Mouse (Mus musculus) embryonic facial prominence, embryonic 10.5 days (tissue): ENCODE measurements at regions not wholly inside any gene's neighbourhood (a gene's known extent, or its start where the extent isn't known, plus 50 kb on each side); places are given as distances from the start of the nearest gene placed in this dataset.

Experiments used
- DNase-seq: peaks from one replicate; pipeline ENCODE4 v3.0.0-alpha.2; 2017; ENCODE audit warnings: low spot score
- H3K27ac ChIP-seq: fragments of 300-500 bp; sonication (generic); replicated peaks from 2 replicates; pipeline ENCODE4 v1.5.1; 2016; ENCODE audit warnings: mild to moderate bottlenecking
- H3K27me3 ChIP-seq: fragments of 300-500 bp; sonication (generic); replicated peaks from 2 replicates; pipeline ENCODE4 v1.6.1; 2016; ENCODE audit warnings: low read depth, mild to moderate bottlenecking; ENCODE audit not compliant: poor library complexity, severe bottlenecking
- H3K36me3 ChIP-seq: fragments of 300-500 bp; sonication (generic); replicated peaks from 2 replicates; pipeline ENCODE4 v1.6.1; 2016; ENCODE audit warnings: mild to moderate bottlenecking, moderate library complexity
- H3K4me1 ChIP-seq: fragments of 300-500 bp; sonication (generic); 2 replicates; pipeline ENCODE4 v1.6.1; 2016
- H3K4me3 ChIP-seq: fragments of 300-500 bp; sonication (generic); 2 replicates; pipeline ENCODE4 v1.5.1; 2016; ENCODE audit warnings: mild to moderate bottlenecking, moderate library complexity
- H3K9me3 ChIP-seq: fragments of 300-500 bp; sonication (generic); 2 replicates; pipeline ENCODE4 v1.6.1; 2016; ENCODE audit warnings: mild to moderate bottlenecking
- WGBS: fragments of 180-500 bp; shearing (Covaris S2); methylation state at CpG from one replicate; pipeline ENCODE4 v1.1.7; 2016; 5-methylcytosine and 5-hydroxymethylcytosine counted together

- H3K4me1 ChIP-seq = no peaks in the 10 kb centered on the region
- H3K27ac ChIP-seq = no peak overlapping the region
- no peaks in the 10 kb centered on the region for H3K9me3 ChIP-seq
- DNase-seq = peak; percentile 47
- no peak overlapping the region for H3K4me3 ChIP-seq
- H3K36me3 ChIP-seq = no peaks in the 10 kb centered on the region
- WGBS = 29% methylated on average over 8 of the region's 8 CpGs
- H3K27me3 ChIP-seq = no peaks in the 10 kb centered on the region
These were observed 177.2 kb upstream of the Scn7a start for GRCm38 (mm10) chr2:66961808-66962519.

GRCm38 (mm10) chr2:66941188-66941587 is 156.5 kb upstream of the Scn7a start:
- no peaks in the 10 kb centered on the region for H3K4me1 ChIP-seq
- H3K27ac ChIP-seq = no peak overlapping the region
- no peak for DNase-seq
- 79% methylated on average over 5 of the region's 5 CpGs for WGBS
- no peaks in the 10 kb centered on the region for H3K9me3 ChIP-seq
- H3K4me3 ChIP-seq = no peak overlapping the region
- no peaks in the 10 kb centered on the region for H3K36me3 ChIP-seq
- no peaks in the 10 kb centered on the region for H3K27me3 ChIP-seq

GRCm38 (mm10) chr2:66898032-66898431 is 113.3 kb upstream of the Scn7a start:
- Histone ChIP-seq H3K4me3 (no peak overlapping the region), H3K27ac (no peak overlapping the region), H3K27me3 (no peaks in the 10 kb centered on the region), H3K9me3 (no peaks in the 10 kb centered on the region), H3K4me1 (no peaks in the 10 kb centered on the region), H3K36me3 (no peaks in the 10 kb centered on the region)
- no peak for DNase-seq
- 81% methylated on average over 1 of the region's 1 CpGs for WGBS

- no peaks in the 10 kb centered on the region for H3K36me3 ChIP-seq
- H3K4me3 ChIP-seq = no peak overlapping the region
- H3K27ac ChIP-seq = no peak overlapping the region
- H3K4me1 ChIP-seq = no peaks in the 10 kb centered on the region
- no peaks in the 10 kb centered on the region for H3K27me3 ChIP-seq
- no peak for DNase-seq
- WGBS = 78% methylated on average over 2 of the region's 2 CpGs
- H3K9me3 ChIP-seq = no peaks in the 10 kb centered on the region
These were observed 82.9 kb upstream of the Scn7a start for GRCm38 (mm10) chr2:66867457-66868216.
